Mouse (Mus musculus) ES-E14 (cell line): ENCODE data around the gene Prpf40b. TPM values are rescaled to one million over a fixed set of nuclear protein-coding genes. Genes with fewer than 3 reads are reported as not detected.

Experiments
- DNase-seq: peaks from one replicate; pipeline ENCODE4 v3.0.0-alpha.2; 2013; ENCODE audit warnings: low read depth, low spot score
- H3K27ac ChIP-seq: 2 replicates; pipeline ENCODE4 v1.5.1; 2012; ENCODE audit warnings: low read depth, mild to moderate bottlenecking, low read length, moderate library complexity, mixed read lengths; ENCODE audit not compliant: poor library complexity, insufficient read depth, severe bottlenecking
- H3K36me3 ChIP-seq: 2 replicates; pipeline ENCODE4 v1.6.1; 2012; ENCODE audit warnings: mild to moderate bottlenecking, low read length, moderate library complexity, mixed read lengths; ENCODE audit not compliant: control insufficient read depth, poor library complexity, insufficient read depth, severe bottlenecking
- H3K4me1 ChIP-seq, 2 experiments: fragments of 150-350 bp in 1 of 2; sonication (generic) in 1 of 2; 2 replicates each; pipeline ENCODE4 v1.6.1; 2012; ENCODE audit warnings: low read length in 2 of 2, mild to moderate bottlenecking in 1 of 2, mixed read lengths in 1 of 2; ENCODE audit not compliant: control insufficient read depth in 2 of 2, insufficient read depth in 2 of 2, poor library complexity in 1 of 2
- H3K4me3 ChIP-seq, 2 experiments: fragments of 150-350 bp in 1 of 2; sonication (generic) in 1 of 2; 2 replicates each; pipeline ENCODE4 v1.5.1; 2012; ENCODE audit warnings: low read length in 2 of 2, low read depth in 1 of 2, mild to moderate bottlenecking in 1 of 2, mixed read lengths in 1 of 2; ENCODE audit not compliant: insufficient read depth in 1 of 2, poor library complexity in 1 of 2, severe bottlenecking in 1 of 2
- H3K9ac ChIP-seq: 2 replicates; pipeline ENCODE4 v1.6.1; 2012; ENCODE audit warnings: low read depth, mild to moderate bottlenecking, low read length, mixed read lengths; ENCODE audit not compliant: poor library complexity, insufficient read depth, severe bottlenecking
- H3K9me3 ChIP-seq: fragments of 150-350 bp; sonication (generic); 2 replicates; pipeline ENCODE4 v1.6.1; 2012; ENCODE audit warnings: low read depth, mild to moderate bottlenecking, low read length; ENCODE audit not compliant: control insufficient read depth, insufficient read depth
- CHD2 ChIP-seq: IDR thresholded peaks from 2 replicates; pipeline ENCODE4 v1.6.1; 2014; ENCODE audit warnings: mild to moderate bottlenecking, low read depth, low read length, inconsistent platforms
- HCFC1 ChIP-seq: IDR thresholded peaks from 2 replicates; pipeline ENCODE4 v1.6.1; 2012; ENCODE audit warnings: low read length, inconsistent platforms, borderline replicate concordance; ENCODE audit not compliant: insufficient read depth
- MAFK ChIP-seq: IDR thresholded peaks from 2 replicates; pipeline ENCODE4 v1.6.1; 2014; ENCODE audit warnings: mild to moderate bottlenecking, low read depth, low read length, inconsistent platforms; ENCODE audit not compliant: insufficient read depth
- ZC3H11A ChIP-seq: IDR thresholded peaks from 2 replicates; pipeline ENCODE4 v1.6.1; 2012; ENCODE audit warnings: low read depth, mild to moderate bottlenecking, inconsistent platforms, low read length, borderline replicate concordance
- ZNF384 ChIP-seq: IDR thresholded peaks from 2 replicates; pipeline ENCODE4 v1.6.1; 2012; ENCODE audit warnings: low read depth, low read length, inconsistent platforms
- in situ Hi-C, 2 experiments: fragments of 600-800 bp; cut with MboI; formaldehyde crosslinking; loops; one replicate each; pipeline ENCODE4 v1.15.1; 2025; ENCODE audit warnings: low sequenced_read_pairs in 2 of 2, inconsistent platforms in 1 of 2; ENCODE audit not compliant: unreplicated experiment in 2 of 2
- total RNA-seq: library from RNA; depleted of rRNA; stranded (reverse); fragments of 300-350 nt; gene quantifications from 2 replicates; pipeline ENCODE4 v1.2.3, GENCODE M21; 2012

Prpf40b gene
- total RNA-seq, 1 experiment: 42.4 TPM

GRCm38 (mm10) chr15:99352306-99352705, 57.4 kb downstream of the Prpf40b start:
- DNase-seq: no peak
- no peaks in the 10 kb centered on the region for H3K9me3 ChIP-seq
- no peaks in the 10 kb centered on the region for H3K36me3 ChIP-seq
- peaks cover 0 to 4% of the 10 kb centered on the region in 2 experiments; a peak in 1 of 4 replicates for H3K4me1 ChIP-seq
- no peak overlapping the region for H3K4me3 ChIP-seq
- H3K9ac ChIP-seq: no peak overlapping the region
- H3K27ac ChIP-seq: no peak overlapping the region
- TF ChIP-seq CHD2: no peak
- TF ChIP-seq ZC3H11A: no peak
- TF ChIP-seq MAFK: no peak
- no peak for TF ChIP-seq HCFC1
- no peak for TF ChIP-seq ZNF384
- in situ Hi-C loops: no loop called here

GRCm38 (mm10) chr15:99355660-99356059, 60.8 kb downstream of the Prpf40b start:
- H3K4me1 ChIP-seq: peaks cover 0 to 4% of the 10 kb centered on the region in 2 experiments; a peak in 1 of 4 replicates
- H3K36me3 ChIP-seq: no peaks in the 10 kb centered on the region
- H3K9me3 ChIP-seq: no peaks in the 10 kb centered on the region
- TF ChIP-seq ZC3H11A: no peak
- no peak for TF ChIP-seq CHD2
- no peak for TF ChIP-seq MAFK
- no peak for TF ChIP-seq ZNF384
- TF ChIP-seq HCFC1: no peak
- H3K4me3 ChIP-seq: no peak overlapping the region
- no peak overlapping the region for H3K27ac ChIP-seq
- DNase-seq: no peak
- H3K9ac ChIP-seq: no peak overlapping the region
- in situ Hi-C loops: no loop called here

- H3K9ac ChIP-seq: no peak overlapping the region
- H3K4me3 ChIP-seq: no peak overlapping the region
- in situ Hi-C loops: no loop called here
- peaks cover 0 to 4% of the 10 kb centered on the region in 2 experiments; a peak in 1 of 4 replicates for H3K4me1 ChIP-seq
- no peak for TF ChIP-seq ZNF384
- no peak for TF ChIP-seq MAFK
- no peak for TF ChIP-seq ZC3H11A
- TF ChIP-seq HCFC1: no peak
- no peak for TF ChIP-seq CHD2
- H3K36me3 ChIP-seq: no peaks in the 10 kb centered on the region
- no peak for DNase-seq
- H3K9me3 ChIP-seq: no peaks in the 10 kb centered on the region
- no peak overlapping the region for H3K27ac ChIP-seq
Observed at GRCm38 (mm10) chr15:99356462-99356861, 61.6 kb downstream of the Prpf40b start.

- H3K4me1 ChIP-seq: peaks cover 0 to 4% of the 10 kb centered on the region in 2 experiments; a peak in 1 of 4 replicates
- TF ChIP-seq HCFC1: no peak
- no peak for TF ChIP-seq CHD2
- TF ChIP-seq ZNF384: no peak
- no peak for TF ChIP-seq ZC3H11A
- TF ChIP-seq MAFK: no peak
- in situ Hi-C loops: no loop called here
- H3K27ac ChIP-seq: no peak overlapping the region
- DNase-seq: no peak
- H3K36me3 ChIP-seq: no peaks in the 10 kb centered on the region
- no peaks in the 10 kb centered on the region for H3K9me3 ChIP-seq
- no peak overlapping the region for H3K4me3 ChIP-seq
- H3K9ac ChIP-seq: no peak overlapping the region
Observed at GRCm38 (mm10) chr15:99358952-99359351, 64.1 kb downstream of the Prpf40b start.

DNA sequence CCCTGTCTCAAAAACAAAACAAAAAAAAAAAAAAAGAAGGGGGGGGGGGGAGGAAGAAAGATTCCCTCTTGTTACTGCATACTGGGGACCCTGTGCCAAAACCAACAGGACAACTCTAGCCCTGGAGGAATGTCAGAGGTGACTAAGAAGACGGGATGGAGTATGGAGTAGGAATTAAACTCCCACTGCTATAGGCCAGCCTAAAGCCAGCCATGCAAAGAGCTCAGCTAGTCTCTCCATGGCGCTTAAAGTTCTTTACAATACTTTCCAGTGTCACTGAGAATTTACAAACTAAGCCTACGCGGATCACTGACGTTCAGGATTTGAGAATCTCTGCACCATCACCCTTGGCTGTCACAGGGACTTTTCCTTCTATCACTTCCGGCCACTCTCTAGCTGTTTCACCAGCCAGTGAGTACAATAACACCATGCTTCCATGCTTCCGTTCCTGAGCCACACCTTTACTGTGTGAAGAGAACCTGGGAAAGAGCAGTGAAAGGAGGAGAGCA, 69.2 kb downstream of the Prpf40b start:
- no peak overlapping the region for H3K4me3 ChIP-seq
- peaks cover 0 to 7% of the 10 kb centered on the region in 2 experiments; a peak in 2 of 4 replicates for H3K4me1 ChIP-seq
- TF ChIP-seq HCFC1 (no peak), MAFK (no peak), CHD2 (no peak), ZC3H11A (no peak), ZNF384 (no peak)
- no peak overlapping the region for H3K9ac ChIP-seq
- DNase-seq: no peak
- no peak overlapping the region for H3K27ac ChIP-seq
- no peaks in the 10 kb centered on the region for H3K9me3 ChIP-seq
- in situ Hi-C loops: no loop called here
- H3K36me3 ChIP-seq: no peaks in the 10 kb centered on the region
